Mouse (Mus musculus): Measurements from ENCODE around the gene Aox4. TPM values are rescaled to one million over a fixed set of nuclear protein-coding genes. Genes with fewer than 3 reads are reported as not detected.

The Aox4 gene
- polyA plus RNA-seq, 1 experiment from 2014 or later, result 0.18 TPM

Other genes starting within 250 kb of the Aox4 start
- 11.5 and 13.1 TPM in 2 replicates for gene Sgo2a, start 214.4 kb upstream of the Aox4 start, polyA plus RNA-seq (2015; fragmentation: Nextera tagmentation; extraction: Ambion mirVana)
- gene Kctd18, start 191.4 kb upstream of the Aox4 start, polyA plus RNA-seq (2015; fragmentation: Nextera tagmentation; extraction: Ambion mirVana), result 14.7 and 14.8 TPM in 2 replicates
- gene Aox1, start 180.5 kb upstream of the Aox4 start, polyA plus RNA-seq (2015; fragmentation: Nextera tagmentation; extraction: Ambion mirVana), result 0.31 and 0.32 TPM in 2 replicates
- 0.71 and 1.4 TPM in 2 replicates for gene Aox3, start 97.3 kb upstream of the Aox4 start, polyA plus RNA-seq (2015; fragmentation: Nextera tagmentation; extraction: Ambion mirVana)
- gene Aox2, start 67.9 kb downstream of the Aox4 start, polyA plus RNA-seq (2015; fragmentation: Nextera tagmentation; extraction: Ambion mirVana), result 0.08 and 0.12 TPM in 2 replicates
- 286 and 308 TPM in 2 replicates for gene Bzw1, start 182.5 kb downstream of the Aox4 start, polyA plus RNA-seq (2015; fragmentation: Nextera tagmentation; extraction: Ambion mirVana)
- gene Clk1, start 213.7 kb downstream of the Aox4 start, polyA plus RNA-seq (2015; fragmentation: Nextera tagmentation; extraction: Ambion mirVana), result 190 and 204 TPM in 2 replicates
- 36.2 and 43.9 TPM in 2 replicates for gene Nif3l1, start 234.8 kb downstream of the Aox4 start, polyA plus RNA-seq (2015; fragmentation: Nextera tagmentation; extraction: Ambion mirVana)
- gene Ppil3, start 235.1 kb downstream of the Aox4 start, polyA plus RNA-seq (2015; fragmentation: Nextera tagmentation; extraction: Ambion mirVana), result 46.2 and 52.5 TPM in 2 replicates